Mouse (Mus musculus): ENCODE measurements around the gene Gja1.

The Gja1 gene

DNA sequence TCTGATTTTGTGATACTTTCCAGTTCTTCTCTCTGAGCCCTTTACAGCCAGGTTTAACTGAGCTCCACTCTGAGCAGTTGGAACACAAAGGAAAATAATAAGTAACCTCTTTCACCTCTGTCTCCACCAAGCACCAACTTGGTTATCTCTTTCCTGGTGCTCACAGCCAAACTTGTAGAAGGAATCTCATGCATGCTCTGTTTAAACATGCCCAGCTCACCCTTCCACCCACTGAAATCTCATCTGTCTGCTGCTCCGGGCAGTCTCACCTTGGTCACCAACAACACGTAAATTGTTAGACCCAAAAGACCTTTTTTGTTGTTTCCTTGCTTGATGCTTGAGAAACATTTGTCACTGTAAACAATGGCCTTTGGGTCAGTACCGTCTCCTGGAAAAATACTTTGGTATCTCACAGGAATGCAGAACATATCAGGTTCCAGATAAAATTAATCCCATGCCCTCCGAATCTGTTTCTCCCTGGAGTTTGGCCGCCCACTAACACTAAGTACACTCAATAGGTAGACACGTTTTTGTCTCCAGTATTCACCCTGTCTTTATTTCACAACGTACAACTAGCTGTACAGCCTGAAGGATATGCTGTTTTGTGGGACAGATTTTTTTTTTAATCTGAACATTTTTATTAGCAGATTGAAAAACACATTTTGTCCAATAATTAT lies 38.9 kb downstream of the Gja1 start:
- DNase-seq (ENCODE audit: low read depth) = no peak

GRCm38 (mm10) chr10:56422518-56422917 lies 45.4 kb downstream of the Gja1 start:
- DNase-seq (ENCODE audit: low read depth) = no peak

- DNase-seq (ENCODE audit: low read depth) = no peak
Measured at GRCm38 (mm10) chr10:56425016-56425798, 48.1 kb downstream of the Gja1 start.

- DNase-seq (ENCODE audit: low read depth) = no peak
Measured at GRCm38 (mm10) chr10:56426369-56426768, 49.2 kb downstream of the Gja1 start.

DNA sequence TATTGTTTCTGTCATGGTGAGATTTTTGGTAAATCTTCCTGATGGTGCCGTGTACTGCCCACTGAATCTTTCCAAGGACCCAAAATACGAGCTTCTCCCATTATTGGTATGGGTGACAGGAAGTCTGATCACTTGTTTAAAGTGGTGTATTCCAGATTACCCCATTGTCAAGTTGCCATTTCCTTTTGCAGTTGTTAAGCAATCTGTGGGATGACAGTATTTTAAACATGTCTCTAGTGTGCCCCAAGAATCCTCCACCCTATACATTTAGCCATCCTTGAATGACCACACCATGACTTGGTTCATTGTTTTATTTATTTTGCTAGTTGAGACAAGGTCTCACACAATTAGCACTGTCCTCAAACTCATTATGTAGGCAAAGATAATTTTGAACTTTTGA lies 50.3 kb downstream of the Gja1 start:
- DNase-seq (ENCODE audit: low read depth) = no peak

GRCm38 (mm10) chr10:56427827-56428226 lies 50.7 kb downstream of the Gja1 start:
- no peak for DNase-seq (ENCODE audit: low read depth)

- DNase-seq (ENCODE audit: low read depth) = no peak
Measured at GRCm38 (mm10) chr10:56429011-56429410, 51.9 kb downstream of the Gja1 start.

DNA sequence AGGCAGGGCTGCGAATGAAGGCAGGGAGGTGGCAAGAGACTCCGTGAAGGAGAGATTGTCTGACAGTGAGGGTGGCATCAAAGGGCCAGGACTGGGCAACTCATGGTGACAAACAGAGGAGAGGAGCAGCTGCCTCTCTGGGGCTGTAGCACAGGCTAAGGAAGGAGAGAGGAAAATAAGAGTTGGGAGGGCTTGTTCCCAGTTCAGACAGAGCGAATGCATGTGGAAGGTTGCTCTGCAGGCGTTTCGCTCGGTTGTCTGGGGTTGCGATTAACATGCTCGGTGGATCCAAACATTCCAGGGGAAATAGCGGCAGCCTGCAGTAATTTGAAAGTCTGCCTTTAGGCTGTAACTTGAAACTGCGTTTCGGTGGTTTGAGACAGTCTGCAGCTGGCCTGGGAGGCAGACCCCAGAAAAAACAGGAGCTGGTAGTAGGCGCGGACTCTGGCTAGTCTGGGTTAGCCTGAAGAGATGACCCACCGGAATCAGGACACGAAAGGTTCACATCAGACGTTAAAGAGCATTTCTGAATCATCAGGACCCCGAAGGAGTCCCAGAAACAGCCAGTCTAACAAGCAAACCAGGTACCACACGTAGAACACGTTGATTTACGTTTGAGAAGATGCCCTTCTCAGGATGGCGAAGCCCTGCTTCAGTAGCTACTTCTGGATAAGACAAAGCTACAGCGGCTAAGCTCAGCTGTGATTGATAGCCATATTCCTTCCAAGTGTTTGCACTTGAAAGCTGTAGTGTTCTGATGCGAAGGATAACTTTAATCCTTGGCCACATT lies 54.7 kb downstream of the Gja1 start:
- DNase-seq (ENCODE audit: low read depth) = no peak

GRCm38 (mm10) chr10:56432390-56432709 lies 55.2 kb downstream of the Gja1 start:
- no peak for DNase-seq (ENCODE audit: low read depth)

GRCm38 (mm10) chr10:56437290-56437689 lies 60.2 kb downstream of the Gja1 start:
- DNase-seq (ENCODE audit: low read depth) = no peak

- DNase-seq (ENCODE audit: low read depth) = no peak
Measured at GRCm38 (mm10) chr10:56439638-56440037, 62.5 kb downstream of the Gja1 start.

- DNase-seq (ENCODE audit: low read depth) = no peak
Measured at GRCm38 (mm10) chr10:56444457-56444856, 67.3 kb downstream of the Gja1 start.

- DNase-seq (ENCODE audit: low read depth) = no peak
Measured at GRCm38 (mm10) chr10:56449030-56449429, 71.9 kb downstream of the Gja1 start.

Data from naive thymus-derived CD4-positive, alpha-beta T cell, adult 2 months (primary cell).